Mouse (Mus musculus) urinary bladder, postnatal 14 days (tissue): ENCODE data around the gene Zfp398.

Experiments used
- DNase-seq: peaks from one replicate; pipeline ENCODE4 v3.0.0; 2021; ENCODE audit warnings: low spot score

Zfp398 gene

DNA sequence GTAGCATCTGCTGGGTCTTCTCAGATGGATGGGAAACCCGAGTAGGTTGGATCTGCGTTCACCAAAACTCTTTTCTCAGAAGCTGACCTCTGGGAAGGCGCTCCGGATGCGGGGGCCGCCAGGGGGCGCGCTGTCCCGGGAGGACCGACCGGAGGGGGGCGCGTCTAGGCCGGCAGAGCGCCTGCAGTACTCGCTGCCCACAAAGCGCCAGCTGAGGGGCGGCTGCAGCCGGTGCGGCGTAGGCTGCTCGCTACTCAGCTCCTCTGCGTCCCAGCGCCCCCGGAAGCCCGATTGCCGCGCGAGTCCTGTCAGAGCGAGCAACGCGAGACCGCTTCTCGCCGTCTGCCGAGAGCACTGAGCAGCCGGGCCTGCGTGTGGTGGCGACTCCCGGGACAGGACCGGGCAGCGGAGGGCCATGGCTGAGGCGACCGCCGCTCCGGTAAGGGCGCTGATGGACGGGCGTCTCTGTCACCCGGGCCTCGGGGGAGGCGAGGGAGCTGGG lies at the start of gene Zfp398:
Zfp398 (plus strand) TSS at position 180 of the 502 bp plus-strand sequence.
- peak; percentile 96 for DNase-seq

DNA sequence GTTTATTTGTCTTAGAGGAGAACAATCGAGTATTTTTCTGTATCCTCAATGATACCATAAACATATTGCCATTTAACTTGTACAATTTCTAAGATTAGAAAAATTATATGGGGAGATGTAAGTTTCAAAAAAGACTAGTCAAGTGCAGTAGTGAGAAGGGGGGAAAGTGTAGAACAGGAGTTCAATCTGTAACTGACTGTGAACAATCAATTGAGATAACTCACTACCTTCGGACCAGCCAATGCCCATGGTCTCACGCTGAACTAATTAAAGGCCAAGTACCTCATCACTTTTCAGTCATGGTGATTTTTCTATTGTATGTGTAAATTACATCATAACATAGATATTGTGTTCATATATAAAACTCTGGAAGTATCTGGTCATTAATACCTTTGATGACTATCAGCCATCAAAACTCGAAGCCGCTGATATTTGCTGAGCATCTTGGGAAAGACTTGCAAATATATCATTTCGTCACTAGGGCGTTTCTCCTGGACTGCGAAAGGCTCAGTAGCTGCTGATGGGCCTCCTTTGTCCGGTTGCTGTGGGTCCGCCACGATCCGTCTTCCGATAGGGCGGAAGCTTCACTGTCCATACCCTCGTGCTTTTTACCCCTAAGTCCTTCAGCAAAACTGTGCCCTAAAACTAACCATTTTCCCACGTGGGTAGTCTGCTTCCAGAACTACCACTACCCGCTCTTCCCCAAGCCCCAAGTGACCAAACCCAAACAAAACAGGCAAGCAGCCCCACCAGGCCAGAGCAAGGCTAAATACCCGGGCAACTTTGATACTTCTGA lies 47.3 kb upstream of the Zfp398 start:
- peak; percentile 79 for DNase-seq

- DNase-seq, result no peak
Observed at GRCm38 (mm10) chr6:47788821-47789220, 46.6 kb upstream of the Zfp398 start.

- peak; percentile 33 for DNase-seq
Observed at GRCm38 (mm10) chr6:47790745-47791144, 44.7 kb upstream of the Zfp398 start.

DNA sequence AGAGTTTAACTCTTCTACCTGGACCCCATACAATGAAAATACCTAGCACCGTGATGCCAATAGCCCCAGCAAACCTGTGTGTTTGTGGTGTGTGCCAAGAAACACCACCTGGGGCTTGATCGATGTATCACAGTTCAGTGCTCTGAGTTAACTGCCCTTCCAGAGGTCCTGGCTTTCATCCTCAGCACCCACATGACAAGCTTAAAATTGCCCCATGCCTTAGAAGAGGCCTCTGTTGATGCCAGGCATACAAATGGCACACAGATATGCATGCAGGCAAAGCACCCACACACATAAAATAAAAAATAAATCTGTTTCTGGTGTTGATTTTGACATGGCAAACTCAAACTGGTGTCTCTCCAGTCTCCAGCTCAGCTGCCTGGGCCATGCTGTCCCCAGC lies 42.9 kb upstream of the Zfp398 start:
- no peak for DNase-seq

GRCm38 (mm10) chr6:47793284-47793683 lies 42.2 kb upstream of the Zfp398 start:
- DNase-seq, result no peak

GRCm38 (mm10) chr6:47794106-47794830 lies 41.2 kb upstream of the Zfp398 start:
- DNase-seq, result peak; percentile 44

DNA sequence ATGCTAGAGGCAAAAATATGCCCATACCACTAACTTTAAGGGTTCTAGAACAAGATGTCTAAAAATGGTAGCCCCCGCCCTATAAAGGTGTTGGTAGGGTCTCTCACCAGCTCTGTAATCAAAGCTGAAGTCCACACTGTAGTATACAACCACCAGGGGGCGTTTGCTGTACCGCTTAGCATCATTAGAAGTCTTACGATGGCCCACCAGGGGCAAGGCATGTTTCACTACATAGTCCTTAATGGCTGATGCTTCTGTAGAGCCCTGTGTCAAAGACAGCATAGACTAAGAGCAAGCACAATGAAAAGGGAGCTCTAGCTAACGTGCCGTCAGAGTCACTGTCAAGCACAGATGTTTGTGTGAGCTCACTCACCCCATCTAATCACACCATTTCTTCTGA lies 36.4 kb upstream of the Zfp398 start:
- DNase-seq, result peak; percentile 58

- DNase-seq, result no peak
Observed at GRCm38 (mm10) chr6:47805520-47805919, 29.9 kb upstream of the Zfp398 start.

- no peak for DNase-seq
Observed at GRCm38 (mm10) chr6:47807419-47807818, 28.0 kb upstream of the Zfp398 start.

GRCm38 (mm10) chr6:47808545-47808944 lies 26.9 kb upstream of the Zfp398 start:
- no peak for DNase-seq

DNA sequence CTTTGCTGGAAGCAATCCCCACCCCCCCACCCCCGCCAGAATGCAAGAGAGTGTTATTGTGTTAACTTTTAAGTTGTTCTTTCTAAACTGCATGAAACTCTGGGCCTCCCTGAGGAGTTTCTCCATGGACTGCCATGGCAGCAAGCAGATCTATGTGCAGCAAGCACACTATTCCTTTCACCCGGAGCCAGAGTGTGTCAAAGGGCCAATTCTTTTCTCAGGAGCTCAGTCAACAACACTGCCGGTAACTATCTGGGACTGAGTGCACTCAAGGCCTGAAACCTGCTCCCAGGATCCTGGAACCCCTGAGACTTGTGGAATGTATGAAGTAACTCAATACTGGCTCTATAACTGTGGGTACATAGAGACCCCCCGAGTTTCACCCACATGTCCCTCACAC lies 26.4 kb upstream of the Zfp398 start:
- DNase-seq, result no peak

DNA sequence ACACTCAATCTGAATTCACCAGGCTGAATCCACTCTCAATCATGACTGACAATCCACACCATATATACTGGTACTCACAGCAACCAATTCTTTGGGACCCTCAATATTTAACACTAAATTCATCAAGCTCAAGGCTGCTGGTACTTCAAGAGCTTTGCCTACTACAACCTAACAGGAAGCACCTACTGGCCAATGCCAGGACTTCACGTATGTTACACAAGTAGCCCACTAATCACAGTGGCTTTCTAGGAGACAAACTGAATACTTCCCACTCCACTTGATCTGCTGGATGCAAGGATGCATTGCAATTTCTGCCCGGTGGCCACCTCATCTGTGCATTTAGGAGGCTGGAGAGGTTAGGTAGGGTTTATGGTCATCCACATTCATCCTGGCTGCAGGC lies 25.3 kb upstream of the Zfp398 start:
- no peak for DNase-seq

DNA sequence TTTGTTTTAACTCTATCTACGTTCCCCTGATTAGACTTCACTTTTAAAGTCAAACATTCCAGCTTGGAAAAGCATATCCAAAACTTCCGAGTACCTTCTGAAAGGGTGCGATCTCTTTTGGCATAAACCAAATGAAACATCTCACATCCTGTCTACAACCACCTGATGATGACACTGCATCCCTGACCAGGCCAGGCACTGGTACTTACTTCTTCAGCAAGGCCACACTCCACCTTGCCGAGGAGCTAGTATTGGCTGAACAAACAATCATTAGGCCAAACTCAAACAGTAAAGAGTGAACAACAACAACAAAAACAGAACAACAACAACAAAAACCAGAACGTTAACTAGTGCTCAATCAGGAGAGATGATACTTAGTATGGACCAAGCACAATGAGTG lies 24.1 kb upstream of the Zfp398 start:
- DNase-seq, result no peak

GRCm38 (mm10) chr6:47812271-47812915 lies 23.1 kb upstream of the Zfp398 start:
- no peak for DNase-seq

DNA sequence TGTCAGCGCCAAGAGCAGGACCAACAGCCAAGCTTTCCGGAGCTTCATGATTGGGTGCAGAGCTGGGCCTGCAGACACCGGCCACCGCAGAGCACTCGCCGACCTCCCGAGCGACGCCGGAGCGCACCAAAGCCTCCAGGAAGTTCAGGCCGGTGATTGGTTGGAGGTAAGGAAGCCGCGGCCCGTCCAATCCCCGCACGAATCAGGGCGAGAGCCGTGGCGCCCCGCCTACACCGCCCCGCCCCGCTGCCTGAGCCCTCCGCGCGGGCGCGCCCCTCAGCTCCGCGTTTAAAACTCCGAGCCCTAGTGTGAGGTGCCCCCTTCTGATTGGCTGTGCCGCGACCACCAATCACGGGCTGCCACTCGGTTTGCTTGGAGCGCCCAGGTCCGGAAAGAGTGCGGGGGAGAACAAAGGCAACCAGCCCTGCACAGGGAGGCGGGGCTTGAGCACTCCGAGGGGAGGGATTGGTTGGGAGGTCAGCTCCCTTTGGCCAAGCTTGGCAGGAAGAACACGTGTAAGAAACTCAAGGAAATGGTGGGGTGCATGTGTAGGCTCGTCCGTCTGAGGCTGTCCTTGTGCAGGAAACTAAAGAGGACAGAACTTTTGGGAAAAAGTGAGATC lies 22.1 kb upstream of the Zfp398 start, which contains the start of gene Pdia4:
Pdia4 (minus strand) TSS at position 174 of the 622 bp plus-strand sequence.
- DNase-seq, result peak; percentile 98

DNA sequence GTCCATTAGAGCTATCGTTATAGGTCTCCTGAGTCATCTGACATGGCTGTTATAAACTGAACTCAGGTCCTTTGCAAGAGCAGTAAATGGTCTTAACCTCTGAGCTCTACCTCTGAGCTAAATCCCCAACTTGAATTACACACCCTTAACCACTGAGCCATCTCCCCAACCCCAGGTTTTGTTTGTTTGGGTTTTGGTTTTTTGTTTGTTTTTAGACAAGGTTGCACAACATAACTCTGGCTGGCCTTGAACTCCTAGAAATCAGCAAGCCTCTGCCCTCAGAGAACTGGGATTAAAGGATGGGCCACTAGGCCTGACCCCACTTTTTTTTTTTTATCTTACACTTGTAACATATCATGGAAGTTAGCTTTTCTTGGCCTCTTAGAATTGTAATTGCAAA lies 19.3 kb upstream of the Zfp398 start:
- DNase-seq, result no peak

GRCm38 (mm10) chr6:47818721-47819120 lies 16.7 kb upstream of the Zfp398 start:
- DNase-seq, result no peak

GRCm38 (mm10) chr6:47819626-47820325 lies 15.7 kb upstream of the Zfp398 start:
- no peak for DNase-seq

DNA sequence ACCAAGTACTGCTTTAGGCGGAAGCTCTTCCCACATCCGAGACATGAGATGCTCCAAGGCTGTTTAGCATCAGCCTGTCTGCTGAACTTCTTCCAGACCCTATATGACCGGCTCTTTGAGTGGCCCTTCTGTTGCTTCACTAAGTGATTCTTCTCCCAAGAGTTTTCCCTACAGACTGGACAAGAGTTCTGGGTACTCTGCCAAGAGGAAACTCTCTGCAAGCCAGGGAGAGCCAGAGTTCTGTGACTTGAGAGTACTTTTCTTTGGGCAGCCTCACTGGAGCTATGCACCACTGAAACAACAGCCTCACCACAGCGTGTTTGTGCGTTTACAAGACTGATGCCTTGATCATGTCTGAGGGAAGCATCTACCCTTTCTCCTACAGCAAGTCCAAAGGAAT lies 14.2 kb upstream of the Zfp398 start:
- no peak for DNase-seq

GRCm38 (mm10) chr6:47821776-47822175 lies 13.7 kb upstream of the Zfp398 start:
- no peak for DNase-seq

DNA sequence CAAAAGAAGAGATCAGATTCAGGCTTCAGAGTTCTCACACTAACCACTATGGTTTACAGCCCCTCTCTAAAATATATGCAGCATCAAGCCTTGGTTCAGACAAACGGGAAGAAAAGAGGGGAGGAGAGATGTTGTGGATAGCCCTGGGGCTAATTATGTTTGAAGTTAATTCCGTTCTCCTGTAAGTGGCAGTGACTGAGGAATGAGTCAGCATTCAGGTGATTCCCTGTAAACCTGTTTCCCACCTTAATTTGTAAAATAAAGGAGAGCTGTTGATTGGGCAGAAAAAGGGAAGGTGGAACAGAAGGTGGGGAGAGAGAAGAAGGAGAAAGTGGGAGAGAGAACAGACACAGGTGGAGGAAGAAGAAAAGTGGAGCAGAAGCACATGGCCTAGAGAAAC lies 11.2 kb upstream of the Zfp398 start:
- DNase-seq, result no peak
